Mouse (Mus musculus) monocyte, adult 2 months (primary cell): ENCODE data around the gene Igdcc4.

Experiments used
- DNase-seq, 2 experiments: peaks; one replicate each; pipeline ENCODE4 v3.0.0; 2022; ENCODE audit warnings: low spot score in 2 of 2, low read depth in 1 of 2

Igdcc4 gene

DNA sequence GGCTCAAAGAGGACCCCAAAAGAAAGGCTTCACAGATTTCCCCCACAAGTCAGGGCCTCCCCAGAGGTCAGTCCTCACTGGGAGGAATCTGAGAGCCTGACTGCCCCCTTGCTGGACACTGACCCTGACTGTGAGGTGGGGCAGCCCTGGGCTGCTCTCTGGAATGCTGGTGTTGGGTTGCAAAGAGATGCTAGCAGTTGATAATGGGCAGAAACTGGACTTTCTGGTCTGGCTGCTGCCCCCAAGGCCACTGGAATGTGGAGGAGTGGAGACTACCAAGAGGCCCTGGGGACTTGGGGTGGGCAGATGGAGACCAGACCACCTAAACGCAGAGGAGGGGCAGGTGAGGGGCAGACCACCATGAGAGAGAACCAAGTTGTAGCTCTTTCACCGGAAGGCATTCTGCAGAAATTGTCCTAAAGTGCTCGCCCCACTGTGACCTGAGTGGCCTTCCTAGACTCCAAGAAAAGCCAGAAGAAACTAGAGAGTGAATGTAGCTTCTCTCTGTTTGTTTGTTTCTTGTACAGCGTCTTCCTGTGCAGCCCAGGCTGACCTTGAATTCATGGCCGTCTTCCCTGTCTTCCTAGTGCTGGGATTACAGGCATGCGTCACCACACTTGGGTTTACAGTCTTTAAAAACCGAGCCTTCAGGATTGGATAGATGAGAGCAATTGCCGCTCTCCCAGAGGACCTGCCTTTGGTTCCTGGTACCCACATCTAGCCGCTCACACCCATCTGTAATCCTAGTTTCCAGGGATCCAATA is 53.6 kb downstream of the Igdcc4 start:
- DNase-seq = no peak

DNA sequence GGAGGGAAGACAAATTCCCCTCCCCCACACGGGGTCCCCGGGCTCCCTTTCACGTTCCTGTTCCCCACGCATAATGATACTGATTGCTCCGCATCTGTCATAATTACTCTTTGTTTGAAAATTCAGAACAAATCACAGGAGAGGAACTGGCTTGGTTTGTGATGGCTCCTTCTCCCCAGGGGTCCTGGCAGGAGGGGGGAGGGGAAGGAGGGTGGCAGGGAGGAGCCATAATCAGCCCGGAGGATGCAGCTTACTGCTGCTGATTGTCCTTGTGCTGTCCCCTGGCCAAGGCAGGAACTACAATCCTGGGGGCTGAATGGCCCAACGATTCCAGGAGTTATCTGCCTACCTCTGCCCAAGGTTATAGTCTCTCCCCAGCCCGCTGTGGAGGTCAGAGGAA is 55.3 kb downstream of the Igdcc4 start:
- no peak for DNase-seq

DNA sequence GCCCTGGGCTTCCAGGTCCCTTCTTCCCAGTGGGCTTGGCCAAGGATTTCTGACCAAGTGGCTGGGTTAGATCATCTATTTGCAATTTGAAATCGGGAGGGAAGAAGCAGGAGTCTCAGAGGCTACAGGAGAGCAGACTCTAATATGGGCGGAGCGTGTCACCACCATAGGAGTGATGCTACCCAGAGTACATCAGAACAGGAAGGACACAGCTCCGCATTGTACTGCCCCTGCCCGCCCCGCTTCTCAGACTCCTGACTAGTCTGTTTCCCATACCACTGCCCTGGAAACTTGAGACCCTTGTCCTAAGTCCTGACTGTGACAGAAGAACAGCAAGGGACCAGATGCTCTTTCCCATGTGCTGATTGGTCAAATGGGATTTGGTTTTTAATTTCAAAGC is 56.3 kb downstream of the Igdcc4 start:
- no peak for DNase-seq

DNA sequence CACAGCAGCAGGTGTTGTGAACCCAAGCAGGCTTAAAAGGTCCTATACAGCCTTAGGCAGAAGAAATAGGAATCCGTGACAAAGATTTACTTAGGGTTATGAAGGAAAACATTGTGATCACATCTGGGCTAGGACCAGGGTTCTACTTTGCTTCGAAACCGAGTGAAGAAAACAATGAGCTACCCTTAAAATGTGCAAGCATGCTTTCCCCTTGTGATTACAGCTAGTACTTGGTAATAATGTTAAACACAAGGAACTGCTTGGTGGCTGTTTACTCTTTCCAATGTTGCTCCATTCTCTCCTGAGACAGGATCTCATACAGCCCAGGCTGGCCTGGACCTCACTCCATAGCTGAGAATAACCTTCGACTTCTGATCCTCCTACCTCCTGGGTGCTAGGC is 59.9 kb downstream of the Igdcc4 start:
- DNase-seq = no peak

DNA sequence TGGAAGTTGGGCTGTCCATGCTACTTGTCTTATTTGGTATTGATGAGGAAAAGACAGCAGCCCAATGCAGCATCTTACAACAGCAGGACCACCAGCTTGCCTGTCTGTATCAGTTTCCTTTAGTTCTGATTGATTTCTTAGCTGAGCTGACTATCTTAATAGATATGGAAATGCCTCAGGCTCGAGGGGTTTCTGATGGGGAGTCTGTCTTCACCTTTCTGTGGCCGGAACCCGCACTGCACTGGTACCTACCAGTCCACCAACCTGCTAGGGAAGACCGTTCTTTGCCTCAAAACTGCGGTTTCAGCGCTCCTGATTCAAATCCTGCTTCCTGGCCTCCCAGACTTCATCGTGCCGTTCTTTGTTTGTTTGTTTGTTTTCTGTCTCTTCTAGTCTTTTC is 60.6 kb downstream of the Igdcc4 start:
- DNase-seq = no peak

DNA sequence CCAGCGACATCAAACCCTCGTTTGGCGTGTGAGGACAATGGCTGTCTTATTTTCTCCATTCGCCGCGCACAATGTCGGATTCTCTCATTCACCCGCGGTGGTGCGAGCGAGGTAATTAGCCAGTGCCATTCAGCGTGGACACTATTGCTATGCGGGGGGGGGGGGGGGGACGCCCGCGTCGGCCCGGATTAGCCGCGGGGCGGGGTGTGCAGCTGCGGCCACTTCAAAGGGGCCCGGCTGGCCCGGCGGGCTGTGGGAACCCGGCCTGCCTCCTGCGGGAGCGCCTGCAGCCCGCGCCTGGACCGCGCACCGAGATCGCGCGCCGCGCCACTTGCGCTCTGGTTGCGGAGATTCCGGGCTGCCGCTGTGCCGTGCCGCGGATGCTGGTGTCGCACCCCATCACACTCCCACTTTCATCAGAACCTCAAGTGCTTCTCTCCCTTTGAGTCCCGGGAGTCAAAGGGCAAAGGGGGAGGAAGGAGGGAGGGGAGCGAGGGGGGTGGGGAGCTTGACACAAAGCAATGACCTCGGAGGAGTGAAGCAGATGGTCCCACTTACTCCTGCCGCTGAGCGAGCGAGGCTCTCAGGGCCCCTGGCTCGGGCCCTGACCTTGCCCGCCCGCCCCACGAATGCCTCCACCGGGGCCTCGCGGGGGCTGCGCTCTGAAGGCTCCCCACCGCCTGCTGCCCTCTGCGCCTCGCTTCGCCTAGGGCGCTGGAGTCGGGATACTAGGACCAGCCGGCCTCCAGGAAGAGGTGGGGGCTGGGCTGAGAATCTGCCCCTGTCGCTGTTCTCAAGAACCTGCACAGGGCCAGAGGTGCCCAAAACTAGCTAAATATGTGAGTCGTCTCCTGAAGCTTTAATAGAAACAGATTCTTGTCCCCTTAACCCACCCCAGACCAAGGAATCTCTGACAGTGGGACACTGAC is 61.7 kb downstream of the Igdcc4 start:
- DNase-seq = no peak

DNA sequence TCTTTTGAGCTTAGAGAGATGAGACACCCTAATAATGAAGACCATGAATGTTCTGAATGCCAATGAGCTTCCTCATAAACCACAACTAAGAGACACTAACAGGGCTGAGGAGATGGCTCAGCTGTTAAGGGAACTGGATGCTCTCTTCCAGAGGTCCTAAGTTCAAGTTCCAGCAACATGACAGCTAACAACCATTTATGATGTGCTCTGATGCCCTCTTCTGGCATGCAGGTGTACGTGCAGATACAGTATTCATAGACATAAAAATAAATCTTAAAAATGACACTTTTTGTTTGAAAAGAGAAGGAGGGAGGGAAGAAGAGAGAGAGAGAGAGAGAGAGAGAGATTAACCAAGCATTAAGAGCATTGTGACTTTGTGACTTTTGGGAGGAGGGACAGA is 63.6 kb downstream of the Igdcc4 start:
- DNase-seq = no peak

DNA sequence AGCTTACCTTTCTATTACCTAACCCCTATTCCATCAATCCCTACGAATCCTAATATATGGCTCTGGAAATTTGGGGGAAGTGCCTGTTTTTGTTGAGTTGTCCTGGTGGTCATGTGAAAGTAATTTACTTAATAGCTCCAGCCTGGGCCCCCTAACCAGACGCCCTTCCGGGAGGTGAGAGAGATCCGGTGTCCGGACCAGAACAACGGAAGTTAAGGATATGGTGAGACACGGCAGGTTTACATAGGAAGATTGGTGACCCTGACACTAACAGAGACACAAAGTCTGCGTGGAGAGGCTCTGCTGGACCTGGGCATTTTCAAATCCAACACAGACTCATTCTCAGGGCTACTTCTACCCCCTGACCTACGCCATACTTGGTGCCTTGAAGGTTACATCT is 65.1 kb downstream of the Igdcc4 start:
- no peak for DNase-seq

DNA sequence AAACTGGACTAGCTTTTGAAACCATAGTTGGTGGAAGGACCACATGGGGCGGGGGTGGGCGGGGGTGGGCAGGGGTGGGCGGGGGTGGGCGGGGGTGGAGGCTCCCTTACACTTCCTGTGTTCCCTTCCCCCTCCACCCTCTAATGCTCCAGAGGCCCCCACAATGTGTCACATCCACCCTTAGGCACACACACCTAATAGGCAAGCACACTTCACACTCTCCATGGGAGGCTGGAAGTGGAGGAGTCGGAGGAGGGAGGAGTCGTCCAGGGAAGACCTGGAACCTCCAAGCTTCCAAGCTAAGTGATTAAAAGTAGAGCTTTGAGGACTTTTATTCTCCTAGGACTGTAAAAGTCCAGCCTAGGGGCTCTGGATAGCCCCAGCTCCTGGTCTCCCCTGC is 67.2 kb downstream of the Igdcc4 start:
- DNase-seq = no peak

DNA sequence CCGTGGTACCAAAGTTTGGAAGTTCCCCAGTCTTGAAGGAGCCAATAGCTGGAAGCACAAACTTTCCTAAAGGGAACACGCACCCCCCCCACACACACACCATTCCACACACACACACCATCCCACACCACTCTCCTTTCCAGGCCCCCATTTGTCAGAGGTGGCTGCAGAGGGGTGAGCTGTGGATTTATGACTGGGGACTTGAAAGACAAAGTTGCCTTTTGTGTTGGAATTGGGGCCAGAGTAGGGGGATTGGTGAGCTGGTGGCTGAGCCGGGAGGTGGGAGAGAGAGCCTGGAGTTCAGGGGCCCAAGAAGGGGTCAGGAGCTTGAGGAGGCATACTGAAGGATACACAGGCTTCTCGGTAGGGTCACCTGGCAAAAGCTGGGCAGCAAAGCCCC is 67.7 kb downstream of the Igdcc4 start:
- no peak for DNase-seq

DNA sequence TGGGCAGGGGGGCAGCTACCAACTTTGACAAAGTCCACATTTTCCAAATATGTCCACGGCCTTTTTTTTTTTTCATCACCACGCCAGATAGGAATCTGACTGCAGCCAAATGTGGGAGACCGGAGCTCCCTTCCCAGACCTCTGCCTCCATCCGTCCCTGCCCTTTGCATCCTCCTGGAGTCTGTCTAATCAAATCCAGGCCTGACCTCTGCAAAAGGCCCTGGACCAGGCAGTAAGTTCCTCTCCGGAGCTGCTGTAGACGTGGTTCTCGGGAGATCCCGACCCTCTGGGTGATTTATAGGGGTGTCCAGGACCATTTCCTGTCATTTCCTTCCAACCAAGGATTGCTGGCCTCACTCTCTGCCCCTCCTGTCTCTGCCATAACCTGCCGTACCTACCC is 71.4 kb downstream of the Igdcc4 start:
- no peak for DNase-seq

DNA sequence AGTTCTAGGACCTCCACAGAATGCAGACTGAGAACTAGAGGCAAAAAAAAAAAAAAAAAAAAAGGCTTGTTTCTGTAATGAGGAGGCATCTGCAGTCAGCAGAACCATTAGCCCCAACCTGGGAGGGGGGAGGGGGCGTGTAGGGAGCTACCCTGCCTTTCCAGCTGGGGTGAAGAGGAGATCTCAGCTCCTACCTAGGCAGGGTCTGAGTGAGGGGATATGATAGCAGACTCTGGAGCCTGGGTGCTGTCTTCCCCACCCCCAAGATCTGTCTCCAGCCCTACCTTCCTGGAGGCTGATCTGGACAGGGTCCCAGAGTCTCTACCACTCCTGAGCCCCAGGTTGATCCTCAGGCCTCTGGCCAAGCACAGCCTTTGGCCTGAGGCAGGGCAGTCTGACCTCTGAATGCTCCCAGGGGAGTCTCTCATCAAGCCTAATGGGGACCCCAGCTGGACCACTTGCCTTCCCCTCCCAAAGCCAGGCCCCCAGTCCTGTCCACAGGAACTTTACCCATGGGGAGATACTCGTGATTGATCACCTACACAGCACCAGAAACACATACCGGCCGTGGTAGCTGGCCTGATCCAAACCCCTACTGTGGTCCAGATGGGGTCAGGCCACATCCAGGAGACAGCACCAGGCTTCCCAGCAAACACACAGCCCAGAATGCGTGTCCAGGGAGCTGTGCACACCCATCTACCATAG is 74.1 kb downstream of the Igdcc4 start:
- DNase-seq = no peak

DNA sequence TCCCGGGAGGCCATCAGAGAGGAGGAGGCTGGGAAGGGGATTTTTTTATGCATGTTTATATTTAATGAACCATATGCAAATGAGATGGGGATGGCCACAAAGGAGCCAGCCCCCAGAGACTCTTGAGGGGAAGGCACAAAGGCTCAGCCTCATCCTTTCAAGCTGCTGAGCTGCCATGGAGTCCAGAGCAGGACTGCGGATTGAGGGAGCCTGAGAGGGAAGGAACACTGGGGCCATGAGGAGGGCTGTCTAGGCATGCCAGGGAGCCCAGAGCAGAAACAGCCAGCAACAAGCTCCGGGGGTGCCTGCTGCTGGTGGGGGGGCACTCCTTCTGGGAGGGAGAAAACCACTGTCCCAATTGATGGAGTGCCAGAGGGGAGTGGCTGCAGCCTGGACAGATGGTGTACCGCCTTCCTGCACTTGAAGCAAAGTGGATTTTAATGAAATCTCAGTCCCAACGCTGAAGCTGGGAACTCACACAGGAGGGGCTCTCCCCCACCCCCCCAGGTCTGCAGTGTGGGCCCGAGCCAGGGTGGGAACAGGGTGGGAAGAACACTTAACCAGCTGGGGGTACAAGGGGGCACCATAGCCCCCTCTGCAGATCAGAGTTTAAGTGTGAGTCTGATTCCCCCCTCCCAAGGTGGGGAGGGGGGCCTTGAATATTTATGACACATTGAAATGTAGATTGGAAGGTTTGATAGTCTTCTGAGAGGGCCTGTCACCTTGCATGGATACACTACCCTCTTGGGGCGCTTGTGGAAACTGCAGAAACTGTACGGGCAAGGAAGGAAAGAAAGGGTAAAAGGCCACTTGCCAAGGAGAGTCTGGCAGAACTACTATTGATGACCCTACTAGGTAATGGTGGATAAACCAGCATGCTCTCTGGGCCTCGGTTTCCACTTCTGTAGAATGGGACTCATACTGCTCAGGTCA is 74.9 kb downstream of the Igdcc4 start:
- DNase-seq = no peak

DNA sequence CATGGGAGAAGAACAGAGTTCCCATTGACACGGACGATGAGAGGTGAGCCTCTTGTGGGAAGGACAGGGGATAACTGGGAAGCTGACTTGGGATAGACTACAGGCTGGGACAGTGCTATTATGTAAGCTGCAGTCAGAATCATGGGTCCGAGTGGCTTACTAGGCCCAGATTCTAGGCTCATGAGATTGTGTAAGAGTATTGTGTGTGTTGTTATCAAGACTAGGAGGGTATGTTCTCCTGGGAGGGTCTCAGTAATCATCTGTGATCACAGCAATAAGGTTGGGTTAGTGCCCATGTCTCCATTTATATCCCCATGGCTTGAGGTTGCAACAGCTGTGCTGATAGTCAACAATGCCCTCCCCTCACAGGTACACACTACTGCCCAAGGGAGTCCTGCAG is 76.2 kb downstream of the Igdcc4 start:
- no peak for DNase-seq

DNA sequence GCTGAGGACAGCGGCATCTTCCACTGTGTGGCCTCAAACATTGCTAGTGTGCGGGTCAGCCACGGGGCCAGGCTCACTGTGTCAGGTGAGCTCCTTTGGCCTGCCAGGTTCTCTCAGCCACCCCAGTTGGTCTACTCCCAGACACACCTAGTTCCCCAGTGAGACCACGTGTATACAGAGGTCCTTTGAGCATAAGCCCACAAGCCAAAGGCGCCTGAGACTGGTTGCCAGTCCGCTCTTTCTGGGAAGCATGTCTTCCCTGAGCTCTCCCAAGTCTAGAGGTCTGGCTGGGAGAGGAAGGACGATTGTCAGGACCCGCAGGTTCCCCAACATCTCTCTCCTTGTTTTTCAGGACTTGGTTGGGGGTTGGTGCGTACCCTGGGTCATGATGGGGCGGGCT is 76.6 kb downstream of the Igdcc4 start:
- DNase-seq = no peak

DNA sequence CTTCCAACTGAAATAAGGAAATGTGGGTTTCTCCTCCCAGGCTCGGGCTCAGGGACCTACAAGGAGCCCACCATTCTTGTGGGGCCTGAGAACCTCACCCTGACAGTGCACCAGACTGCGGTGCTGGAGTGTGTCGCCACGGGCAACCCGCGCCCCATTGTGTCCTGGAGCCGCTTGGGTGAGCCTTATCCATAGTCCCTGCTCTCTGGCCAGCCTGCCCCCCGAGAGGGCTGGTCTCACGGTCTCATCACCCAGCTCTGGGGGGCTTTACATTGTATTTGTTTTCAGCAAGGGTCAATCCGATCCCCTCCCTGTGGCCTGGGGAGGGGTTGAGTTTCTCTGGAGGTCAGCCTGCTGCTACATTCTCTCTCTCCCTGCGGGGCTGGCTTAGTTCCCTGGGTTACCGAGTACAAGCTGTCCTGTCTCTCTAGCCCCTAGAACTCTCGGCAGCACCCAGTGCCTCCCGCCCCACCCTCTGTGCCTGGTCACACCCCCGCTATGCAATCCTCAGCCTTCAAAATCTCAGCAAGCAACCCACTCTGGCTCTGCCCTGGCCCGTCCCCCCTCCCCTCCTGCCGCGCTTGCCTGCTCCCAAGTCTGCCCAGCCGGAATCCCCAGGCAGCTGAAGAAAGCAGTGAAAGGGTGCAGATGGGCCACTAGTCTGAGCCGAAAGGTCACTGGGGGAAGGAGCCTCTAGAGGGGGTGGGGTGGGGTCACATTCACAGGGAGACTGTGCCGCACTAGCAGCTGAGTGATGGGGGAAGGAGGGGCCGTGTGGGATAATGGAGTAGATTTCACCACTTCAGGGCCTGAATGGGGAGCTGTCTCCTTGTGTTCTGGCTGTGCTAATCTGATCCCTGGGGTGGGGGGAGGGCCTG is 77.3 kb downstream of the Igdcc4 start:
- DNase-seq = no peak

DNA sequence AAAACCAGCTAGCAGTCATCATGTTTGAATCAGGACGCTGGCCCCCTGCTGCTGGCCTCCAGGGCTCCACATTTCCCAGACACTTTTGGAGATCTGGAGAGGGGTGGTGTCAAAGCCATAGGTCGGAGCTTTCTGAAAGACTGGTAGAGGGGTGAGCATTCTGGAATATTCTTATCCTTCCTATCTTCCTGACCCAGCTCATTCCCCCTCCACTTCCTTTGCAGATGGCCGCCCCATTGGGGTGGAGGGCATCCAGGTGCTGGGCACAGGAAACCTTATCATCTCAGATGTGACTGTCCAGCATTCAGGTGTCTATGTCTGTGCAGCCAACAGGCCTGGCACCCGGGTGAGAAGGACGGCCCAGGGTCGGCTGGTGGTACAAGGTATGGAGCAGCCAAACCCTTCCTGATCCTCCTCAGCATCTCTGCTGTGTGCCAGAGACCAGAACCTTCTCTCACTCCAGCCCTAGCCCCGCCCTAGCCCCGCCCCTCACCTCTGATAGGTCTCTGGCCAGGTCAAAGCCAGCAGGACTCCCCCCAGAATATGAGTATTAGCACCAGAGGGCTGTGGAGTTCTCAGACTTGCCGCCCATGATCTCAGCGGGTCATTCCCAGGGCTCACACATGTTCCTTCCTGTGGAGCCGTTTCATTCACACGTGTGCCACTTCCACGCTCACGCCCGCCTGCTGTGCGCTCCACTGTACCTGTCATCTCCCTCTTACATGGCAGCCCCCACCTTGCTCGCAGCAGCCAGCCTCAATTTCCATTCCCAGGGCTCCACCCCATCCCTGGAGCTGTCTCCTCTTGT is 78.7 kb downstream of the Igdcc4 start:
- no peak for DNase-seq
